Mouse (Mus musculus) heart, embryonic 12.5 days (tissue): ENCODE measurements around the gene Pikfyve. TPM values are rescaled to one million over a fixed set of nuclear protein-coding genes. Genes with fewer than 3 reads are reported as not detected.

Experiments used
- ATAC-seq: fragments of 200-750 bp; cut with Nextera tagmentation; 2 replicates; pipeline ENCODE4 v1.8.0; 2017; ENCODE audit warnings: moderate TSS enrichment, moderate library complexity; ENCODE audit not compliant: insufficient number of reproducible peaks, low FRiP score
- H3K27ac ChIP-seq: fragments of 300-500 bp; sonication (generic); 2 replicates; pipeline ENCODE4 v1.5.1; 2016; ENCODE audit warnings: mild to moderate bottlenecking, moderate library complexity; ENCODE audit not compliant: poor library complexity, severe bottlenecking
- H3K27me3 ChIP-seq: fragments of 300-500 bp; sonication (generic); replicated peaks from 2 replicates; pipeline ENCODE4 v1.6.1; 2016; ENCODE audit warnings: mild to moderate bottlenecking, moderate library complexity
- H3K36me3 ChIP-seq: fragments of 300-500 bp; sonication (generic); 2 replicates; pipeline ENCODE4 v1.6.1; 2016; ENCODE audit warnings: mild to moderate bottlenecking, moderate library complexity
- H3K4me1 ChIP-seq: fragments of 300-500 bp; sonication (generic); replicated peaks from 2 replicates; pipeline ENCODE4 v1.6.1; 2016; ENCODE audit warnings: mild to moderate bottlenecking
- H3K4me2 ChIP-seq: fragments of 300-500 bp; sonication (generic); 2 replicates; pipeline ENCODE4 v1.6.1; 2016; ENCODE audit warnings: mild to moderate bottlenecking, moderate library complexity
- H3K4me3 ChIP-seq: fragments of 300-500 bp; sonication (generic); 2 replicates; pipeline ENCODE4 v1.5.1; 2016; ENCODE audit warnings: mild to moderate bottlenecking
- H3K9ac ChIP-seq: fragments of 300-500 bp; sonication (generic); 2 replicates; pipeline ENCODE4 v1.6.1; 2016; ENCODE audit warnings: mild to moderate bottlenecking, moderate library complexity
- H3K9me3 ChIP-seq: fragments of 300-500 bp; sonication (generic); replicated peaks from 2 replicates; pipeline ENCODE4 v1.6.1; 2016; ENCODE audit warnings: mild to moderate bottlenecking, moderate library complexity
- WGBS: fragments of 180-500 bp; shearing (Covaris S2); methylation state at CpG from one replicate; pipeline ENCODE4 v1.1.7; 2016; 5-methylcytosine and 5-hydroxymethylcytosine counted together
- polyA plus RNA-seq: library from polyadenylated mRNA; unstranded; fragments of >200 nt; fragmentation: Nextera tagmentation; extraction: Ambion mirVana; gene quantifications from 2 replicates; pipeline ENCODE4 v1.2.1, GENCODE M21; 2016

Gene Pikfyve
- polyA plus RNA-seq, 1 experiment from 2014 or later: 9.5 TPM

- Histone ChIP-seq H3K4me2 (no peak overlapping the region), H3K9me3 (no peaks in the 10 kb centered on the region), H3K4me1 (0 out of 2 replicates have a peak, but pooled peaks cover 3% of the 10 kb centered on the region), H3K36me3 (peaks cover 85% of the 10 kb centered on the region), H3K9ac (no peak overlapping the region), H3K27me3 (no peaks in the 10 kb centered on the region), H3K4me3 (no peak overlapping the region), H3K27ac (no peak overlapping the region)
- whole genome bisulfite sequencing: 77% methylated on average over 5 of the region's 5 CpGs
- ATAC-seq: no peak
Measured at GRCm38 (mm10) chr1:65169947-65170346, 16.5 kb upstream of the Pikfyve start.

- Histone ChIP-seq H3K36me3 (peaks cover 69% of the 10 kb centered on the region), H3K4me1 (no peaks in the 10 kb centered on the region)
- WGBS: 91% methylated on average over 4 of the region's 4 CpGs
Measured at GRCm38 (mm10) chr1:65171579-65171978, 14.9 kb upstream of the Pikfyve start.

GRCm38 (mm10) chr1:65173716-65174115 lies 12.8 kb upstream of the Pikfyve start:
- Histone ChIP-seq H3K27ac (no peak overlapping the region), H3K4me1 (0 out of 2 replicates have a peak, but pooled peaks cover 4% of the 10 kb centered on the region), H3K4me3 (no peak overlapping the region), H3K9ac (no peak overlapping the region), H3K9me3 (no peaks in the 10 kb centered on the region), H3K4me2 (no peak overlapping the region), H3K27me3 (no peaks in the 10 kb centered on the region), H3K36me3 (peaks cover 49% of the 10 kb centered on the region)
- no peak for ATAC-seq
- WGBS: 88% methylated on average over 2 of the region's 2 CpGs

More at GRCm38 (mm10) chr1:65171579-65171978, 14.9 kb upstream of the Pikfyve start:
- no peaks in the 10 kb centered on the region for H3K27me3 ChIP-seq
- H3K27ac ChIP-seq: no peak overlapping the region
- no peak overlapping the region for H3K4me3 ChIP-seq
- no peak for ATAC-seq
- no peak overlapping the region for H3K4me2 ChIP-seq
- H3K9ac ChIP-seq: no peak overlapping the region
- no peaks in the 10 kb centered on the region for H3K9me3 ChIP-seq

GRCm38 (mm10) chr1:65176171-65176570 lies 10.3 kb upstream of the Pikfyve start:
- no peak overlapping the region for H3K27ac ChIP-seq
- H3K9ac ChIP-seq: no peak overlapping the region
- WGBS: 66% methylated on average over 4 of the region's 4 CpGs
- no peak for ATAC-seq
- H3K4me3 ChIP-seq: no peak overlapping the region
- no peak overlapping the region for H3K4me2 ChIP-seq
- H3K36me3 ChIP-seq: peaks cover 26% of the 10 kb centered on the region
- no peaks in the 10 kb centered on the region for H3K9me3 ChIP-seq
- no peaks in the 10 kb centered on the region for H3K27me3 ChIP-seq
- H3K4me1 ChIP-seq: 0 out of 2 replicates have a peak, but pooled peaks cover 4% of the 10 kb centered on the region

DNA sequence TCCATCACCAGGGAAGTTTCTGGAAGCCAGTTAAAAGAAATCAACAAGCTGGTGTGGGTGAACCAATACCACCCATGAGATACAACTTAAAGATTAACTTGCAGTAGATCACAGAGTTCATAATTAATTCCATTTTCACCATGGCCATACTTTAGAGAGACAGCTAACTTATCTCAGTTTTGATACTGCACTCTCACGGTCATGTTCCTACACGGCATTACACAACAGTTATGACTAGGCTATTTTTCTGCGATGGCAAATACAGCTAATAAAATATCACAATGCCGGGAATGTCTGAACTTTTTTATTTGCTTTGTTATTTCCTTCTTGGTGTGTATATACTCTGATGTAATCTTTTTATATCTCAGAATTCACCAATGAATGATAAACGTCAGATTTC lies 9.6 kb upstream of the Pikfyve start:
- Histone ChIP-seq H3K4me3 (no peak overlapping the region), H3K4me1 (0 out of 2 replicates have a peak, but pooled peaks cover 4% of the 10 kb centered on the region), H3K9ac (no peak overlapping the region), H3K36me3 (peaks cover 23% of the 10 kb centered on the region), H3K27ac (no peak overlapping the region), H3K9me3 (no peaks in the 10 kb centered on the region), H3K4me2 (no peak overlapping the region), H3K27me3 (no peaks in the 10 kb centered on the region)
- no peak for ATAC-seq
- WGBS: 67% methylated on average over 5 of the region's 5 CpGs

DNA sequence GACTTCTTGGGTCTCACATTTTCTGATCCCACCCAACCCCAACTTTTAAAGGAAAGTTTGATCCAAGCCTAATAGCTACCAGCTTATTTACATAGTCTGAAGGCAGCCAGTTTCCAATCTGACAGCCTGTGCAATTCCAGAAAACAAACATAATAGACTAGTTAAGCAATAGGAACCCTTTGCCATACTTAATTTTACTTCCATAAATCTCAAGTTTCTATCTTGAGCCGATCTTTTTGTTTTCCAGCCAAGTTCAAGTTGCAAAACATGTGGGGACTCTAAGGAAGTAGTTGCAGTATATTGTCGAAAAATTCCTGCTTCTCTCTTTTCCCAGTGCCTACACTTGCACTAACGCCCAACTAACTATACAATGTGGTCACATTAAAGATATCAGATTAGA lies 9.0 kb upstream of the Pikfyve start:
- Histone ChIP-seq H3K9ac (no peak overlapping the region), H3K9me3 (no peaks in the 10 kb centered on the region), H3K4me3 (peak overlapping the region; percentile 67), H3K4me2 (peak overlapping the region; percentile 76), H3K36me3 (peaks cover 21% of the 10 kb centered on the region), H3K27ac (no peak overlapping the region), H3K4me1 (0 out of 2 replicates have a peak, but pooled peaks cover 4% of the 10 kb centered on the region), H3K27me3 (no peaks in the 10 kb centered on the region)
- WGBS: 56% methylated on average over 3 of the region's 3 CpGs
- no peak for ATAC-seq

GRCm38 (mm10) chr1:65178126-65178901 lies 8.2 kb upstream of the Pikfyve start:
- Histone ChIP-seq H3K36me3 (peaks cover 13% of the 10 kb centered on the region), H3K4me2 (peak overlapping the region; percentile 76), H3K4me1 (0 out of 2 replicates have a peak, but pooled peaks cover 4% of the 10 kb centered on the region), H3K9ac (peak overlapping the region; percentile 77), H3K9me3 (no peaks in the 10 kb centered on the region), H3K4me3 (peak overlapping the region; percentile 67), H3K27me3 (no peaks in the 10 kb centered on the region), H3K27ac (peak overlapping the region; percentile 92)
- WGBS: 5% methylated on average over 27 of the region's 27 CpGs
- ATAC-seq: peak; percentile 88

GRCm38 (mm10) chr1:65178902-65179432 lies 7.5 kb upstream of the Pikfyve start:
- no peaks in the 10 kb centered on the region for H3K27me3 ChIP-seq
- under 1% methylated on average over 39 of the region's 39 CpGs for WGBS
- H3K4me3 ChIP-seq: peak overlapping the region; percentile 67
- H3K4me2 ChIP-seq: peak overlapping the region; percentile 76
- 0 out of 2 replicates have a peak, but pooled peaks cover 4% of the 10 kb centered on the region for H3K4me1 ChIP-seq
- H3K9ac ChIP-seq: peak overlapping the region; percentile 77
- ATAC-seq: peak; percentile 93
- H3K27ac ChIP-seq: peak overlapping the region; percentile 92
- H3K9me3 ChIP-seq: no peaks in the 10 kb centered on the region
- H3K36me3 ChIP-seq: peaks cover 8% of the 10 kb centered on the region

DNA sequence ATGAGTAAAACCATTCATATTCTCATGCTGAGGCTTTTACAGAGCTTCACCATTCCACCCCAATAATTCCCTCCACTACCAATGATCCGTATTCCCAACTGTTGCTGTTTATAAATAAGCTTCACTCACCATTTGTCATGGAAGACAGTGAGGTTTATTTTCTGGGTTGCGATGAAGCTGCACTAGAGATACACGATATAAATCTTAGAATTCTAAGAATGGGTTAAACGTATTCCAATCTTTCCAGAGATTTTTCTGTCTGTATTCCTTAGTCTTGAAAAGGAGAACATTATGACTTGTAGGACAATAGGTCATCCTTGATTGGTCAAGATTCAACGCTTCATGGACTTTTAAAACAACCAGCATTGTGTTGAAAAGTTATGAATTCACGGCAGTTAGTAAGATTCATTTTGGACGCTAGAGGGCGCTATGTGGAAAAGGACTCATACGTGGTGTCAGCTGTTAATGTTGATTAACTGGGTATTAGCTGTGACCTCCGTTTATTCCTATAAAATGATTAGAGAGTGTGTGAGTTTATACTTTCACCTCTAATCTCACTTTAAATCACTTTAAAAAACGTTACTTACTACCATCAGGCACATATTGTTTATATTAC lies 6.7 kb upstream of the Pikfyve start:
- H3K4me2 ChIP-seq: peak overlapping the region; percentile 76
- no peak for ATAC-seq
- peaks cover under 1% of the 10 kb centered on the region for H3K36me3 ChIP-seq
- H3K27ac ChIP-seq: peak overlapping the region; percentile 92
- H3K9ac ChIP-seq: no peak overlapping the region
- 0 out of 2 replicates have a peak, but pooled peaks cover 4% of the 10 kb centered on the region for H3K4me1 ChIP-seq
- H3K27me3 ChIP-seq: no peaks in the 10 kb centered on the region
- 5% methylated on average over 11 of the region's 11 CpGs for WGBS
- H3K9me3 ChIP-seq: no peaks in the 10 kb centered on the region
- peak overlapping the region; percentile 67 for H3K4me3 ChIP-seq

GRCm38 (mm10) chr1:65181459-65181858 lies 5.0 kb upstream of the Pikfyve start:
- 66% methylated on average over 5 of the region's 5 CpGs for WGBS
- no peak overlapping the region for H3K4me3 ChIP-seq
- no peak overlapping the region for H3K4me2 ChIP-seq
- no peak for ATAC-seq
- H3K4me1 ChIP-seq: 0 out of 2 replicates have a peak, but pooled peaks cover 9% of the 10 kb centered on the region
- no peaks in the 10 kb centered on the region for H3K36me3 ChIP-seq
- no peak overlapping the region for H3K27ac ChIP-seq
- no peaks in the 10 kb centered on the region for H3K9me3 ChIP-seq
- no peaks in the 10 kb centered on the region for H3K27me3 ChIP-seq
- no peak overlapping the region for H3K9ac ChIP-seq

DNA sequence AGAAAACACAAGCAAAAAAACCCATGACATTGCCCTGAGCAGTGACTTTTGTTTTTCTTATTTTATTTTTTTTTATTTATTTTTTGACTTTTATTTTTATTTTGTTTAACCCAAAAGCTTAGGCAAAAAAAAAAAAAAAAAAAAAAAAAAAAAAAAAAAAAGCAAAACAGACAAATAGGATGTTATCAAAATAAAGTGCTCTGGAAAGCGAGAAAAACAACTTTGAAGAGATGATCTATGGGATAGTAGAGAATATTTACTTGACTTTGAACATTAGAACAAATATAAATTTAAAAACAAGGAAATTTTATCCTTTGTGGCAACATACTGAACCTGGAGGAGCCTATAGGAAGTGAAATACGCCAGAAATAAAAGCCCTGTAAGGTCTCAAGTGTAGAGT lies 2.5 kb upstream of the Pikfyve start:
- no peaks in the 10 kb centered on the region for H3K27me3 ChIP-seq
- no peak overlapping the region for H3K9ac ChIP-seq
- no peak overlapping the region for H3K4me2 ChIP-seq
- peaks cover 10% of the 10 kb centered on the region for H3K4me1 ChIP-seq
- no peaks in the 10 kb centered on the region for H3K9me3 ChIP-seq
- no peak for ATAC-seq
- no peaks in the 10 kb centered on the region for H3K36me3 ChIP-seq
- 76% methylated on average over 2 of the region's 2 CpGs for WGBS
- H3K27ac ChIP-seq: no peak overlapping the region
- no peak overlapping the region for H3K4me3 ChIP-seq
